Mouse (Mus musculus) heart, embryonic 14.5 days (tissue): ENCODE data around the gene Cpe. TPM values are rescaled to one million over a fixed set of nuclear protein-coding genes. Genes with fewer than 3 reads are reported as not detected.

ENCODE experiments used
- ATAC-seq: fragments of 200-750 bp; cut with Nextera tagmentation; 2 replicates; pipeline ENCODE4 v1.8.0; 2017; ENCODE audit warnings: low read depth, moderate TSS enrichment; ENCODE audit not compliant: insufficient number of reproducible peaks, insufficient read depth, low FRiP score
- H3K27ac ChIP-seq, 2 experiments: fragments of 200-500 bp in 1 of 2; fragments of 300-500 bp in 1 of 2; sonication (generic) in 1 of 2; replicated peaks in 1 of 2; 2 replicates each; pipeline ENCODE4 v1.5.1; 2012 to 2014; ENCODE audit warnings: low read depth in 2 of 2, low read length in 2 of 2, control low read depth in 1 of 2, mild to moderate bottlenecking in 1 of 2, mixed read lengths in 1 of 2; ENCODE audit not compliant: control insufficient read depth in 1 of 2, insufficient read depth in 1 of 2
- H3K27me3 ChIP-seq: fragments of 300-500 bp; sonication (generic); 2 replicates; pipeline ENCODE4 v1.6.1; 2014; ENCODE audit warnings: mild to moderate bottlenecking, low read length, control low read depth; ENCODE audit not compliant: control insufficient read depth, insufficient read depth
- H3K36me3 ChIP-seq: fragments of 300-500 bp; sonication (generic); 2 replicates; pipeline ENCODE4 v1.6.1; 2014; ENCODE audit warnings: mild to moderate bottlenecking, control low read depth, low read length, mixed read lengths; ENCODE audit not compliant: control insufficient read depth, insufficient read depth
- H3K4me1 ChIP-seq, 2 experiments: fragments of 200-500 bp in 1 of 2; fragments of 300-500 bp in 1 of 2; sonication (generic) in 1 of 2; 2 replicates each; pipeline ENCODE4 v1.6.1; 2012 to 2014; ENCODE audit warnings: low read length in 2 of 2, control low read depth in 1 of 2, mixed read lengths in 1 of 2; ENCODE audit not compliant: control insufficient read depth in 2 of 2, insufficient read depth in 2 of 2
- H3K4me2 ChIP-seq: fragments of 300-500 bp; sonication (generic); 2 replicates; pipeline ENCODE4 v1.6.1; 2014; ENCODE audit warnings: mild to moderate bottlenecking, low read length
- H3K4me3 ChIP-seq, 2 experiments: fragments of 200-500 bp in 1 of 2; fragments of 300-500 bp in 1 of 2; sonication (generic) in 1 of 2; 2 replicates each; pipeline ENCODE4 v1.5.1; 2012 to 2014; ENCODE audit warnings: low read length in 2 of 2, mild to moderate bottlenecking in 2 of 2, control low read depth in 1 of 2, low read depth in 1 of 2, moderate library complexity in 1 of 2; ENCODE audit not compliant: control insufficient read depth in 1 of 2, insufficient read depth in 1 of 2
- H3K9ac ChIP-seq: fragments of 300-500 bp; sonication (generic); 2 replicates; pipeline ENCODE4 v1.6.1; 2014; ENCODE audit warnings: mild to moderate bottlenecking, low read length
- H3K9me3 ChIP-seq: fragments of 300-500 bp; sonication (generic); 2 replicates; pipeline ENCODE4 v1.6.1; 2016; ENCODE audit warnings: low read length, control low read depth; ENCODE audit not compliant: control insufficient read depth
- WGBS: fragments of 180-500 bp; shearing (Covaris S2); extraction: QIAGEN DNeasy Blood & Tissue Kit; methylation state at CpG from one replicate; pipeline ENCODE4 v1.1.7; 2014; 5-methylcytosine and 5-hydroxymethylcytosine counted together
- polyA plus RNA-seq: library from polyadenylated mRNA; unstranded; fragments of >200 nt; fragmentation: Nextera tagmentation; extraction: Ambion mirVana; gene quantifications from 2 replicates; pipeline ENCODE4 v1.2.1, GENCODE M21; 2014

Gene Cpe
- polyA plus RNA-seq, 1 experiment from 2014 or later, result 295 TPM

DNA sequence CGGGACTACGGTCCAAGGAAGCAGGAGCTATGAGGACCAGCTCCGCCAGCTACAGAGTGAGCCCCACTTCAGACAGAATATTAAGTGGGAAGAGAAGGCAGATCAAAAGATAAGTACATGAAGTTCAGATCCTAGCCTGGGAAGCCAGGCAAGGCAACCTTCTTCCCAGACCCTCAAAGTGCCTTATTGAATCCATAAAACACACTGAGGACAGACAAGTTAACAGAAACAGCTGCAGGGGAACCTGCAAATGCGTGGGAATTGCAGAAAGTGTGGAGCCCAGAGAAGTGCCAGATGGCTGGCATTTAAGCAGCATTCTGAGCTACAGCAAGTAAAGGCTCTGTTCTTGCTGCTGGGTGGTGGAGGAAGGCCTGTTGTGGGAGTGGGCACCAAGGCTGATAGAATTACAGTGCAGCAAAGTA, 34.9 kb downstream of the Cpe start:
- WGBS, result 84% methylated on average over 4 of the region's 4 CpGs
- no peak overlapping the region for H3K9ac ChIP-seq
- no peak overlapping the region for H3K4me3 ChIP-seq
- no peak for ATAC-seq
- no peaks in the 10 kb centered on the region; a peak in 1 of 4 replicates for H3K4me1 ChIP-seq
- no peak overlapping the region for H3K4me2 ChIP-seq
- H3K36me3 ChIP-seq, result no peaks in the 10 kb centered on the region
- no peak overlapping the region for H3K27ac ChIP-seq
- no peaks in the 10 kb centered on the region for H3K9me3 ChIP-seq
- H3K27me3 ChIP-seq, result no peaks in the 10 kb centered on the region

- no peak overlapping the region for H3K4me3 ChIP-seq
- H3K4me1 ChIP-seq, result no peaks in the 10 kb centered on the region; a peak in 1 of 4 replicates
- no peak for ATAC-seq
- no peak overlapping the region for H3K9ac ChIP-seq
- H3K36me3 ChIP-seq, result no peaks in the 10 kb centered on the region
- H3K27me3 ChIP-seq, result no peaks in the 10 kb centered on the region
- 61% methylated on average over 7 of the region's 7 CpGs for WGBS
- H3K9me3 ChIP-seq, result no peaks in the 10 kb centered on the region
- H3K4me2 ChIP-seq, result no peak overlapping the region
- no peak overlapping the region for H3K27ac ChIP-seq
Observed at GRCm38 (mm10) chr8:64657517-64657916, 35.3 kb downstream of the Cpe start.

DNA sequence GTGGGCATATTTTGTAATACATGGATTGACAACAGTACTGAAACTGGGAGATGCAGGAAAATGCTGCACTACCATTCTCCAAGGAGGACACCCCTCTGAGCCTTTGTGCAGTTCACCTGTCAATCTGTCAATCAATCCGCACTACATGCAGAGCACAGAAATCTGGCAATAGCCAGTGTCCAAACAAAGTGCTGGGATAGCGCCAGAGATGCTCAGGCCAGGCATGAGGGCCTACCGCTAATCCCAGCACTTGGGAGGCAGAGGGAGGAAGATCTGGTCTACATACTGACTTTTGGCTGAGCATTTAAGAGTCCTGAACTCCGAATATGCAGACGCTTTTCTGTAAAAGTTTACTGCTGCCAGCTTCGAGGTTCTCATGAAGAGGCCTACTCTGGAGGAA, 37.0 kb downstream of the Cpe start:
- Histone ChIP-seq H3K27me3 (no peaks in the 10 kb centered on the region), H3K4me2 (no peak overlapping the region), H3K9ac (no peak overlapping the region), H3K27ac (no peak overlapping the region), H3K4me1 (no peaks in the 10 kb centered on the region; a peak in 1 of 4 replicates), H3K4me3 (no peak overlapping the region), H3K9me3 (no peaks in the 10 kb centered on the region), H3K36me3 (no peaks in the 10 kb centered on the region)
- ATAC-seq, result no peak
- 83% methylated on average over 6 of the region's 6 CpGs for WGBS

- Histone ChIP-seq H3K4me3 (no peak overlapping the region), H3K4me1 (no peaks in the 10 kb centered on the region; a peak in 1 of 4 replicates), H3K9me3 (no peaks in the 10 kb centered on the region), H3K36me3 (no peaks in the 10 kb centered on the region), H3K9ac (no peak overlapping the region), H3K4me2 (no peak overlapping the region), H3K27ac (no peak overlapping the region), H3K27me3 (no peaks in the 10 kb centered on the region)
- 71% methylated on average over 2 of the region's 2 CpGs for WGBS
- ATAC-seq, result no peak
Observed at GRCm38 (mm10) chr8:64655087-64655486, 37.8 kb downstream of the Cpe start.

- Histone ChIP-seq H3K9ac (no peak overlapping the region), H3K27me3 (no peaks in the 10 kb centered on the region), H3K9me3 (no peaks in the 10 kb centered on the region), H3K4me1 (no peaks in the 10 kb centered on the region), H3K4me2 (no peak overlapping the region), H3K4me3 (no peak overlapping the region), H3K36me3 (no peaks in the 10 kb centered on the region), H3K27ac (no peak overlapping the region)
- no peak for ATAC-seq
Observed at GRCm38 (mm10) chr8:64652285-64652684, 40.6 kb downstream of the Cpe start.

DNA sequence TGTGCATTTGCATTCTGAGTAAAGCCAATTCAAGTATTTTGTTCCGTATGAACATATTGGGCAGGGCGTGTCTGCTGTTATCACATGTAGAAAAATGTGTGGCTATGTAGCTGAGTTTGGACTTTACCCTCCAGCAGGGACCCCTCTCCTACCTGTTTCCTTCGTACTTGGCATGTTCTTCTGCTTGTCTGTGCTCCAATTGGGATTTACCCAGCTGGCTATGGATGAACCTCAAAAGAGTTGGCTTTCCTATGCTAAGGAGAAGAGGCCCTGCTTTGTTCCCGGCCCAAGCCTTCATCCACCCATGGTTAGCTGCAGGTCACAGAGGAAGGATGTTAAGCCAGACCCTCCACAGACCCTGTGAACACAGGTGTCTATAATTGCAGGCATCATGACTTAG, 44.8 kb downstream of the Cpe start:
- H3K4me3 ChIP-seq, result no peak overlapping the region
- H3K9ac ChIP-seq, result no peak overlapping the region
- H3K9me3 ChIP-seq, result no peaks in the 10 kb centered on the region
- no peak overlapping the region for H3K27ac ChIP-seq
- peaks cover 2 to 8% of the 10 kb centered on the region in 2 experiments; a peak in 3 of 4 replicates for H3K4me1 ChIP-seq
- H3K4me2 ChIP-seq, result no peak overlapping the region
- H3K27me3 ChIP-seq, result no peaks in the 10 kb centered on the region
- WGBS, result 83% methylated on average over 4 of the region's 4 CpGs
- ATAC-seq, result no peak
- H3K36me3 ChIP-seq, result no peaks in the 10 kb centered on the region

DNA sequence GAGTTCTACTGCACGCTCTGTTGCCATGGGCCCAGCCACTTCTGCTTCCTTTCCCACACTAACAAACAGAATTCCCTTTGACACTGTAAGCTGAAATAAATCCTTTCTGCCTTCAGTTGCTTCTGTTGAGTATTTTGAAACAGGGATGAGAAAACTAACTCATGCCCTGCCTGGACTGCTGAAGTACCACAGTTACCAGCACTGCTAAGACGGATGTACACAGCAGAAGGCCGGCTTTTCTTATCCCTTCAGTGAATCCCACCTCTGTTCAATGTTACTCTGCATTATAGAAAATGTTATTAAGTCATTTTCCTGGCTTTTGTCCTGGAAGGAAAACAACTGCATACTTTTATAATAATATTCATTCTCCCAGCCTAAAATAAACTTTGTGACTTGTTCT, 45.7 kb downstream of the Cpe start:
- ATAC-seq, result no peak
- peaks cover 2 to 8% of the 10 kb centered on the region in 2 experiments; a peak in 3 of 4 replicates for H3K4me1 ChIP-seq
- no peak overlapping the region for H3K27ac ChIP-seq
- WGBS, result 84% methylated on average over 3 of the region's 3 CpGs
- no peak overlapping the region for H3K4me3 ChIP-seq
- H3K4me2 ChIP-seq, result no peak overlapping the region
- no peaks in the 10 kb centered on the region for H3K27me3 ChIP-seq
- H3K9ac ChIP-seq, result no peak overlapping the region
- no peaks in the 10 kb centered on the region for H3K36me3 ChIP-seq
- H3K9me3 ChIP-seq, result no peaks in the 10 kb centered on the region

DNA sequence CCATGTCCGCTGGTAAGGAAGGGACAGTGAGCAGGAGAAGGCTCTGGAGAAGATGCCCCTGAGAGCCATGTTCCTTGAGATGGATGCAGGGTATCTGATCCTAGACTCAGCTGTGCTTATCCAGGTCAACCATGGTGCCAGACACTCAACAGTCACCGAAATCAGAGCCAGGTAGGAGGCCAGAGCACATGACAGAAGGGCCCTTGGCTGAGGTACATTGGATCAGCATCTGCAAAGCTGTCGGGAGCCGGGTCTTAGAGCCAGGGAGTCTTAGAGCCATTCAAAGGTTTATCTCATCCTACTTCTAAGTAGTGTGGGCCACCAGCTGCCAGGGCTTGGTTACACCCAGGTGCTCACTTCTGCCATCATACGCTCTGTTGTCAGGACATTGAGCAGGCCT, 46.4 kb downstream of the Cpe start:
- H3K27me3 ChIP-seq, result no peaks in the 10 kb centered on the region
- no peak overlapping the region for H3K27ac ChIP-seq
- H3K4me2 ChIP-seq, result no peak overlapping the region
- no peaks in the 10 kb centered on the region for H3K9me3 ChIP-seq
- H3K36me3 ChIP-seq, result no peaks in the 10 kb centered on the region
- peaks cover 2 to 8% of the 10 kb centered on the region in 2 experiments; a peak in 3 of 4 replicates for H3K4me1 ChIP-seq
- no peak for ATAC-seq
- H3K9ac ChIP-seq, result no peak overlapping the region
- no peak overlapping the region for H3K4me3 ChIP-seq
- 95% methylated on average over 5 of the region's 5 CpGs for WGBS
